Mouse (Mus musculus): ENCODE measurements at regions not wholly inside any gene's neighbourhood (a gene's known extent, or its start where the extent isn't known, plus 50 kb on each side); places are given as distances from the start of the nearest gene placed in this dataset.

- TF ChIP-seq CTCF (IDR thresholded peaks at IDR 0.05; ENCODE audit: borderline replicate concordance, insufficient read depth, low read length) (no peak), POLR2A (IDR thresholded peaks at IDR 0.05; ENCODE audit: low read depth, low read length) (no peak)
Observed at GRCm38 (mm10) chr7:74065449-74066099, 52.1 kb upstream of the St8sia2 start.

All from embryonic fibroblast, embryonic 13.5 days (primary cell).